Mouse (Mus musculus) erythroblast, embryonic 14.5 days (primary cell): ENCODE results near the gene Ubtf. TPM values are rescaled to one million over a fixed set of nuclear protein-coding genes. Genes with fewer than 3 reads are reported as not detected.

Source experiments
- H3K27me3 ChIP-seq: 2 replicates; pipeline ENCODE4 v1.6.1; 2012; ENCODE audit warnings: inconsistent platforms; ENCODE audit not compliant: control insufficient read depth
- H3K36me3 ChIP-seq: 2 replicates; pipeline ENCODE4 v1.6.1; 2012; ENCODE audit warnings: mild to moderate bottlenecking, inconsistent platforms; ENCODE audit not compliant: control insufficient read depth
- H3K4me1 ChIP-seq: 2 replicates; pipeline ENCODE4 v1.6.1; 2012; ENCODE audit warnings: inconsistent platforms; ENCODE audit not compliant: control insufficient read depth
- H3K4me3 ChIP-seq: replicated peaks from 2 replicates; pipeline ENCODE3; 2012; ENCODE audit warnings: moderate library complexity, mild to moderate bottlenecking, inconsistent platforms
- H3K9me3 ChIP-seq: 2 replicates; pipeline ENCODE4 v1.6.1; 2012; ENCODE audit warnings: low read length, inconsistent platforms, mixed read lengths; ENCODE audit not compliant: control insufficient read depth
- GATA1 ChIP-seq: IDR thresholded peaks from 2 replicates; pipeline ENCODE4 v1.6.1; 2012; ENCODE audit warnings: low read length, inconsistent platforms, mixed read lengths
- TAL1 ChIP-seq: IDR thresholded peaks from 3 replicates; pipeline ENCODE4 v1.6.1; 2012; ENCODE audit warnings: low read length, inconsistent platforms, mixed read lengths
- polyA plus RNA-seq: library from polyadenylated mRNA; stranded (reverse); fragments of >175 nt; gene quantifications from 2 replicates; pipeline ENCODE4 v1.2.3, GENCODE M21; 2012

The Ubtf gene
- polyA plus RNA-seq, 1 experiment = 12.3 TPM

DNA sequence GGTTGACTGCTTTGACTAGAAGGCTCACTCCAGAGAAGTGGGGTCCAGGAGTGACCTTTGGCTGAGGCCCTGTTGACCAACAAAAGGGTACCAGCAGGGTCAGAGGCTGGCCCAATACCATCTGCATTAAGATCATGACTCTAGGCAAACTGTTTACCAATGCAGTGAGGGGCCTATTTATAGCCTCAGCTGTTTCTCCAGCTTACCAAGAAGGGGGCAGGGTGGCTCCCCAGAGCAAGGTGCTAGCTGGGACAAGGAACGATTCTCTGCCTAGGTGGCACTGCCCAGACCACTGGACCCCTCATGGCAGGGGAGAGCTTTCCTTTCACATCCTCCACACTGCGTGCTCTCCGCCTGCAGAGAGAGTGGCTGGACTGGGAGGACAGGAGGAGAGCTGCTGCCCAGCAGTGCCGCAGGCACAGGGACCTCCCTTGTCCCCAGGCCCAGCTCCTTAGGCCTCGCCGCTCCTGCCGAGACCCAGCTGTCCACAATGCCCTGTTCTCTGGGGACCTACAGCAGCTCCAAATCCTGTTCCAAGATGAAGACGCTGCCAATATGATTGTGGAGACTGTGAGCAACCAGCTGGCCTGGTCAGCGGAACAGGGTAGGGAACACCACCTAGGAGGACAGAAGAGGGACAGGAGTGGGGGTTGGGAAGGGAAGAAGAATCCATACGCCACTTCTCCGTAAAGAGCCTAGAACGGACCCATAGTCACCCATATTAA, 50.9 kb downstream of the Ubtf start, which contains the start of gene Asb16:
Gene Asb16, plus strand, starts transcription at position 224 of the 725 bp plus-strand sequence.
- Histone ChIP-seq H3K36me3 (peaks cover 15% of the 10 kb centered on the region), H3K4me3 (no peak within 1 kb of the TSS), H3K27me3 (no peaks in the 10 kb centered on the region; the same call in 1 of the 2 replicates), H3K9me3 (no peaks in the 10 kb centered on the region), H3K4me1 (peaks cover 10% of the 10 kb centered on the region)
- no peak for TF ChIP-seq TAL1
- no peak for TF ChIP-seq GATA1

DNA sequence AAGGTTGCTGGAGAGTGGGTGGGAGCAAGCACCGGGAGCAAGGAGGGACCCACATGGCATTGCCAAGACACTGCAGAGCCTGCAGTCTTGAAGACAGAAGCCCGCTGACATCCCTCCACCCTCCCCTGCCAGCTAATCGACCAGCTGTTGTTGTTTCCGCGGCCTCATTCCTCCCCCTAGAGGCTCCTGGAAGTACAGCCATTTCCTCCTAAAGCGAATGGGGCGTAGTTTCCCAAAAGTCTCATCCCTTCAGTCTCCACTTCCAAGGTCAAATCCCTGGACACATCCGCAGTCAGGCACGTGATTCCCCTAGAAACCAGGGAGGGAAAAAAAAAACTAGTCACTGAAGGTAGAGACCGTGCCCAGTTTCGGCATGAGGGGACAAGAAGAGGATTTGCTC, 52.1 kb downstream of the Ubtf start:
- Histone ChIP-seq H3K27me3 (no peaks in the 10 kb centered on the region; the same call in 1 of the 2 replicates), H3K4me3 (no peak overlapping the region), H3K9me3 (no peaks in the 10 kb centered on the region), H3K36me3 (peaks cover 25% of the 10 kb centered on the region), H3K4me1 (peaks cover 10% of the 10 kb centered on the region)
- TF ChIP-seq GATA1 = no peak

DNA sequence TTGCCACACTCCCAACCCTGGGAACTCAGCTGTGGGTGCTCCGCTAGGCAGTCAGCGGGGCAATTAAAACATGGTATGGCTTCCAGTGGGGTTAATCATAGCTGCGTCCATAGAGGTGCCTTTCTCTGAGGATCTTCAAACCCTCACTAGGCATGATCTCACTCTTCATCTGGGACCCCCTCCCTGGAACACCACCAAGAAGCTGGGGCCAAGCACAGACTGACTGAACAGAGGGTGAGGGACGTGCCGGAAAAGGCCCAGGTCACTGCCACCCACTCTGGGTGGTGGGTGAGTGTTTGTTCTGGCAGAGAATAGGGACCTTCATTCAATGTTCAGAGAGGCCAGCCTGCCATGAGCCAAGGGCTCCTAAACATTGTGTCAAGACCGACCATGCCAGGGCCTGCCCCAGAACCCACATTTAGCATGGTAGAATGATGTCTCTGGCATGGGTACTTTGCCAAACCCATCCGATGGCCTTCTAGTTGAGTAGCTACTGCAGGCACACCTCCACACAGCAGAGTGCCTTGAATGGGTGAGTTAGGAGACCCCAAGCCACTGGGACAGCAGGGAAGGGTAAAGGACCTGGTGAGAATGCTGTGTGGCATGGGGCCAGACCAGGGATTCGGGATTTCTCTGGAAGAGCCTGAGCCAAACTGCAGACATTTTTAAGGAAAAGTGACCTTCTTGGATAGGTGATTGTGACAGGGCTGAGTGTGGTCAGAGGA, 52.7 kb downstream of the Ubtf start:
- no peak for TF ChIP-seq GATA1
- no peak for TF ChIP-seq TAL1
- peaks cover 32% of the 10 kb centered on the region for H3K36me3 ChIP-seq
- no peaks in the 10 kb centered on the region for H3K9me3 ChIP-seq
- H3K4me1 ChIP-seq = peaks cover 10% of the 10 kb centered on the region
- no peak overlapping the region for H3K4me3 ChIP-seq
- no peaks in the 10 kb centered on the region; the same call in 1 of the 2 replicates for H3K27me3 ChIP-seq

DNA sequence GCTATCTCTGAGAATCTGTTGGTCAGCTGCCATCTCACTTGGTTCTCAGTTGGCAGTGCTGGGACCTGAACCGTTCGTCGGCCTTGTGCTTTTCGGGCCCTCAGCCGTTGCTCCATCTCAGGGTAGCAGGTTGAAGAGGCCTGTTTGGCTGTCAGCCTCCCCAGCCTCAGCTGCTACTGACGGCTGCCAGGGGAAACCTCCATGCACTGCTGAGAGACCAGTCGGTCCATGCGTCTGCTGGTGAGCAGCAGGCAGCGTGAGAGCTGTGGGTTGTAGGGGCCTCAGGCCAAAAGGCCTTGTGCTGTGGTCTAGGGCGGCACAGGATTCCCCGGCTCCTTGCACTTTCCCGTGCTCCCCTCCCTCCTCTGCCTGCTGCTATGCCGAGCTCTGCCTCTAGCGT, 53.7 kb downstream of the Ubtf start:
- Histone ChIP-seq H3K4me3 (no peak overlapping the region), H3K9me3 (no peaks in the 10 kb centered on the region), H3K4me1 (peaks cover 10% of the 10 kb centered on the region), H3K27me3 (no peaks in the 10 kb centered on the region; the same call in 1 of the 2 replicates), H3K36me3 (peaks cover 39% of the 10 kb centered on the region)
- no peak for TF ChIP-seq TAL1
- no peak for TF ChIP-seq GATA1

DNA sequence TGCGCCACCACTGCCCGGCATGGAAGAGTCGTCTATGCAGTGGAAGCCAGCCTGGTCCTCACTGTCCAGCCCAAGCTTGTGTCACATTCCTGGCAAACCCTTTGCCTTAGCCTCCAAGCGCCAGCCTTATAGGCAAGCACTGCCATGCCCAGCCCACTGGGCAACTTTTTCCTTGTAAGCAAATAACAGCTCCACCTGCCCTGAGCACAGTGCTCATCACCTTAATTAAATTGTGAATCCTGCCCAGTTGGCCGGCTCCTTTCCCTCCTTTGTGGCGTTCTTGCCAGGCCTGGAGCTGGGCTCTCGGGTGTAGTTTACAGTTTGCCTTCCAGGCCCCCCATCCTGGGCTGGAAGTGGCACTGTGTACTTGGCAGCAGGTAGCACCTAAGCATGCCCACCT, 56.3 kb downstream of the Ubtf start:
- Histone ChIP-seq H3K4me1 (peaks cover 13% of the 10 kb centered on the region), H3K9me3 (no peaks in the 10 kb centered on the region), H3K4me3 (no peak overlapping the region), H3K27me3 (no peaks in the 10 kb centered on the region), H3K36me3 (peaks cover 61% of the 10 kb centered on the region)
- TF ChIP-seq GATA1 (no peak), TAL1 (no peak)

DNA sequence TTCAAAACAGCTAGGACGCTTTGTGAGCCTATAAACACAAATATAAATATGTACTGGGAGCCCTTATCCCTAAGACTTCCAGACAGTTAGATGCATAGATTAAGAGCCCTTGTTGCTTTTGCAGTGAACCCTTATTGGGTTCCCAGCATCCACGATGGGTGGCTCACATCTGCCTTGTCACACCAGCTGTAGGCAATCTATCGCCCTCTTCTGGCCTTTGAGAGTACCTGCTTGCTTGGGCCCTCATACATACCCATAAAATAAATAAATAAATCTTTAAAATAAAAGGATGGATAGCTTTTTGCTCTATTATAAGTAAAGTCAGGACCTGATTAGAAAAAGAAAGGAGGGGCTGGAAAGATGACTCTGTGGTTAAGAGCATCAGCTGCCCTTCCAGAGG, 61.0 kb downstream of the Ubtf start:
- TF ChIP-seq TAL1 (no peak), GATA1 (no peak)
- Histone ChIP-seq H3K27me3 (no peaks in the 10 kb centered on the region), H3K9me3 (no peaks in the 10 kb centered on the region), H3K36me3 (peaks cover 91% of the 10 kb centered on the region), H3K4me1 (peaks cover 14% of the 10 kb centered on the region), H3K4me3 (no peak overlapping the region)

DNA sequence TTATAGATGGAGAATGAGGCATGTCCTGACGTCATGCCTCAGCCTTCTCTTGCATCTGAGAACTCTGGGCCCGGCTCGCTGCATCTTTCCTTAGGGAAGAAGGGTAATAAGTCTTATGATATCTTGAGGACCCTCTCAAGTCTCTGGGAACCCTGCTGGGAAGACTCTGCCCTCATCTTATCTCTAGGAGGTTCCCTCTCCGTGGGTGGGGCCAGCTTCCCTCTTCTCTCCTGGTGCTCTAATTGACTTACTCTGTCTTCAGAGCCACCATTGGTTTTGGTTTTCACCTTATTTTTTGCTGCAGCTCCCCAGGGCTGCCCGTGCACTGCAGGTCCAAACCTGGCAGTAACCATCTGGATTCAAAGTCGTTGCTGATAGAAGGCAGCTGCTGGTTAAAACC, 61.4 kb downstream of the Ubtf start:
- peaks cover 90% of the 10 kb centered on the region for H3K36me3 ChIP-seq

DNA sequence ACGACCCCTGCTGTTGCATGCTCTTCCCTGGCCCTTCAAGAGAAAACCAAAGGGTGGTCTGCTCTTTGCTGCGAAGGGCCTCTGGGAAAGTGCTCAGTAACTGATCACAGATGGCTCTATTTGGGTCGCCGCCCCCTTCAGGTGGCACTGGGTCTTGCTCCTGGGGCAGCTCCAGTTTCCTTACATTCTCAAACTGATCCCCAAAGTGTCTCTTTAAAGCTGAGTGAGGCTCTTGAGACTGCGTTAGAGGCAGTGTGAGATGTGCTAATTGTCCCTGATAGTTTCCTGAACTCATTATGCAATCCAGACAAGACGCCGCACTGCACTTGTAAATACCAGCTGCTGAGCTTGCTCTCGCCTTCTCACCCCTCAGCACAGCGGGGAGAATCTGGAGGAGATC, 62.0 kb downstream of the Ubtf start:
- Histone ChIP-seq H3K4me1 (peaks cover 14% of the 10 kb centered on the region), H3K36me3 (peaks cover 87% of the 10 kb centered on the region), H3K9me3 (no peaks in the 10 kb centered on the region), H3K27me3 (no peaks in the 10 kb centered on the region), H3K4me3 (no peak overlapping the region)
- no peak for TF ChIP-seq GATA1
- TF ChIP-seq TAL1 = no peak

More for the DNA sequence above, 61.4 kb downstream of the Ubtf start:
- Histone ChIP-seq H3K4me3 (no peak overlapping the region), H3K4me1 (peaks cover 14% of the 10 kb centered on the region), H3K9me3 (no peaks in the 10 kb centered on the region), H3K27me3 (no peaks in the 10 kb centered on the region)
- TF ChIP-seq GATA1 = no peak
- no peak for TF ChIP-seq TAL1

Other genes with a start within 250 kb of the Ubtf start
- 21.2 and 24.5 TPM in 2 replicates for gene Mpp2, start 231.2 kb downstream of the Ubtf start, polyA plus RNA-seq
- not detected in 2 replicates for gene Ppy, start 218.4 kb downstream of the Ubtf start, polyA plus RNA-seq
- gene Pyy, start 211.9 kb downstream of the Ubtf start, polyA plus RNA-seq = not detected in 2 replicates
- gene Nags, start 174.2 kb downstream of the Ubtf start, polyA plus RNA-seq = 0.14 and 0.16 TPM in 2 replicates
- 1.1 and 1.7 TPM in 2 replicates for gene Tmem101, start 163.3 kb downstream of the Ubtf start, polyA plus RNA-seq
- gene Lsm12, start 134.4 kb downstream of the Ubtf start, polyA plus RNA-seq = 8.9 TPM in 2 replicates
- 0.30 and 0.50 TPM in 2 replicates for gene G6pc3, start 130.1 kb downstream of the Ubtf start, polyA plus RNA-seq
- gene Hdac5, start 89.6 kb downstream of the Ubtf start, polyA plus RNA-seq = 4.3 and 6.3 TPM in 2 replicates
- 0.50 and 1.6 TPM in 2 replicates for gene BC030867, start 70.9 kb downstream of the Ubtf start, polyA plus RNA-seq
- gene Asb16, start 51.0 kb downstream of the Ubtf start, polyA plus RNA-seq = 0.01 and 0.02 TPM in 2 replicates
- 8.1 and 8.9 TPM in 2 replicates for gene Tmub2, start 34.8 kb downstream of the Ubtf start, polyA plus RNA-seq
- gene Atxn7l3, start 23.1 kb downstream of the Ubtf start, polyA plus RNA-seq = 4.5 and 6.0 TPM in 2 replicates
- gene Slc4a1, start 46.5 kb upstream of the Ubtf start, polyA plus RNA-seq = 575 and 672 TPM in 2 replicates
- gene Rundc3a, start 73.7 kb upstream of the Ubtf start, polyA plus RNA-seq = 1.8 and 2.1 TPM in 2 replicates
- gene Slc25a39, start 88.2 kb upstream of the Ubtf start, polyA plus RNA-seq = 579 and 725 TPM in 2 replicates
- gene Grn, start 110.6 kb upstream of the Ubtf start, polyA plus RNA-seq = 1.8 and 2.6 TPM in 2 replicates
- gene Fam171a2, start 127.9 kb upstream of the Ubtf start, polyA plus RNA-seq = 0.01 and 0.02 TPM in 2 replicates
- 1.7 and 2.4 TPM in 2 replicates for gene Itga2b, start 150.4 kb upstream of the Ubtf start, polyA plus RNA-seq
- 1.1 and 1.4 TPM in 2 replicates for gene Gpatch8, start 236.7 kb upstream of the Ubtf start, polyA plus RNA-seq